Mouse (Mus musculus): ENCODE data around the gene E030018B13Rik.

DNA sequence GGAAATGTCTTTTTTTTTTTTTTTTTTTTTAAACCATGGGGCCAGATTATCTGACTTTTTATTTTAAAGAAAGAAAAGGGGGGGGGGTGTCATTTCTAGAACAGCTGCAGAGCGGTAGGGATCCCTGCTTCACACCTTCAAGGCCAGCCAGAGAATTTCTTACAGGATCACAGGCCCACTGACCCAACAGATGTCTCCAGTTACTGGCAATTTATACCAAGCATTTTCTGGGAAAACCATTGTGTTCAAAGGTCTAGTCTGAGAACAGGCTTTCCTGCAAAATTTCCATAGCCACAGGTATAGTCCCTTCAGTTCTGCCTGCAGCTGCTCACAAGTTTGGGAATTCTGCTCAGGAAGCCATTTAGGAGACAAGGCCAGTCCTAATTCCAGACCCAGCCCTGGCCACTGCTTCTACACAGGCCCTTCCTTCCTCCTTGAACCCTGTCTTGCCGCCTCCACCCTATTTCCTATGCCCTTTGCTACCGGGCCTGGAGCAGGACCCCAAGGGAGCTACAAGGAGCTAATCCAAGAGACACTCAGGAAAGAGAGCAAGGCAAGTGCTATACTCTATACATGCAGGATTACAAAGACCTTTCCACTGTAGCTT lies 13.9 kb upstream of the E030018B13Rik start:
- TF ChIP-seq GATA1 (IDR thresholded peaks at IDR 0.05; ENCODE audit: borderline replicate concordance, low read length) (no peak), FLI1 (IDR thresholded peaks at IDR 0.05; ENCODE audit: low read length) (no peak)

All from megakaryocyte, embryonic 14.5 days (primary cell).